Mouse (Mus musculus) brain, embryonic 14.5 days (tissue): ENCODE results near the gene Zc3h18.

Source experiments
- CTCF ChIP-seq: fragments of 200-500 bp; IDR thresholded peaks from 2 replicates; pipeline ENCODE4 v1.5.1; 2012; ENCODE audit warnings: inconsistent platforms, mild to moderate bottlenecking, moderate library complexity, borderline replicate concordance; ENCODE audit not compliant: insufficient read depth, insufficient read length; ENCODE audit errors: extremely low read depth
- POLR2A ChIP-seq: fragments of 200-500 bp; IDR thresholded peaks from 2 replicates; pipeline ENCODE4 v1.6.1; 2012; ENCODE audit warnings: mild to moderate bottlenecking, inconsistent platforms, borderline replicate concordance; ENCODE audit not compliant: poor library complexity, insufficient read depth, insufficient read length, severe bottlenecking; ENCODE audit errors: extremely low read depth

DNA sequence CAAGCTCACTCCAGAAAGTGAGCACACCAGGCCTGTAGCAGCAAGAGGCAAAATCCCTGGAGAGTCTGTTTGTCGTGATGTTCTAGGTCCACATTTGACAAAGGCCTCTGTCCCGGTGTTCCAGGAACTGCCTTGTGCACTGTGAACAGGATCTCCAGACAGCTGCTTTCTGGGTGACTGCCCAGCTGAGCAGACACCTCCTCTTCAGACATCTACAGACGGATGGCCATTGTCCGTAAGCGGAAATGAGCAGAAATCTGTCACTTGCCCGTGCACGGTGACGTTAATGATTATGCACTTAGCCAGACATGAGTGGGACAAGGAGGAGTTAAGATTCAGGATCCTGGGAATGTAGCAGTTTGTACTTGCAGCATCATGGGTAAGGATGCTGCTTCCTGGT, 22.3 kb upstream of the Zc3h18 start:
- TF ChIP-seq CTCF = no peak
- no peak for TF ChIP-seq POLR2A
